Mouse (Mus musculus): Measurements from ENCODE around the gene Scn8a.
A peak's percentile ranks its signal among the peaks of the same experiment; 100 is the strongest.

Scn8a gene

DNA sequence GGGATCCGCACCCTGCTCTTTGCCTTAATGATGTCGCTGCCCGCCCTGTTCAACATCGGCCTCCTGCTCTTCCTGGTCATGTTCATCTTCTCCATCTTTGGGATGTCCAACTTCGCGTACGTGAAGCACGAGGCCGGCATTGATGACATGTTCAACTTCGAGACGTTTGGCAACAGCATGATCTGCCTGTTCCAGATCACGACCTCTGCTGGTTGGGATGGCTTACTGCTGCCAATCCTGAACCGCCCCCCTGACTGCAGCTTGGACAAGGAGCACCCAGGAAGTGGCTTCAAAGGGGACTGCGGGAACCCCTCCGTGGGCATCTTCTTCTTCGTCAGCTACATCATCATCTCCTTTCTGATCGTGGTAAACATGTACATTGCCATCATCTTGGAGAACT, 170.0 kb downstream of the Scn8a start:
- DNase-seq (ENCODE audit: low read depth, low spot score), result no peak

DNA sequence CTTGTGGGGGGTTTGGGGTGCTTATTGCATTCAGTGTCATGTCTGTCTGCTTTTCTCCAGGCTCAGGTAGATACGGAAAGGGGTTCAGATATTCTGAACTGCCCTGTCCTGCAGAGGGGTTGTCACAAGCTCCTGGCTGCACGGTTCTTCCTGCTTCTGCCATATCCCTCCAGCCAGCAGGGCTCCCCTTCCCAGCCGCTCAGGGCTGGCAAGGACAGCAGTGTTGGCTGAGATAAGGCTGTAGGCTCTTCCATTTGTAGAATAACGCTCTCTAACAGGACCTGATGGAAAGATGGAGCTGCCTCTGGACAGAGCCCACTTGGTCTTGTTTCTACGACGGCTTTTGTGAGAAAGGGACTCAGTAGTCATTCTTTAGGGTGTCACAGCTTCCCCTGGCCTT, 172.3 kb downstream of the Scn8a start:
- no peak for DNase-seq (ENCODE audit: low read depth, low spot score)

DNA sequence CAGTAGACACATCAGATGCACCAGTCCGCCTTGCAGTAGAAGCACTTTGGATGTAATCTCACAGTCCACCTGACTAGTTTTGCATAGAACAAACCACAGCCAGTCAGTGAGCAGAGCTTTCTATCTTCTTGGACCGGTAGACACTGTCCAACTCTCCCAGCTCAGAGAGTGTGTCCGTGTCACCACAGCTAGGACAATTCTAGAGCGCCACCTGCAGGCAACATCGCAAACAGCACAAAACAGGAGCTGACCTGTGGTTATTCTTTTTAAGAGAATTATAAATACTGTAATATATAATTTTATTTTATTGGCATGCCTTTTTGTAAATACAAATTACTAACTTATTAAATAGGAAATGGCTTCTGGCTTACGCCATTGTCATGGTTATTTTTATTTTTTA, 173.0 kb downstream of the Scn8a start:
- DNase-seq (ENCODE audit: low read depth, low spot score), result peak; percentile 32

GRCm38 (mm10) chr15:101044531-101044930, 174.9 kb downstream of the Scn8a start:
- no peak for DNase-seq (ENCODE audit: low read depth, low spot score)

GRCm38 (mm10) chr15:101046039-101046526, 176.4 kb downstream of the Scn8a start:
- no peak for DNase-seq (ENCODE audit: low read depth, low spot score)

DNA sequence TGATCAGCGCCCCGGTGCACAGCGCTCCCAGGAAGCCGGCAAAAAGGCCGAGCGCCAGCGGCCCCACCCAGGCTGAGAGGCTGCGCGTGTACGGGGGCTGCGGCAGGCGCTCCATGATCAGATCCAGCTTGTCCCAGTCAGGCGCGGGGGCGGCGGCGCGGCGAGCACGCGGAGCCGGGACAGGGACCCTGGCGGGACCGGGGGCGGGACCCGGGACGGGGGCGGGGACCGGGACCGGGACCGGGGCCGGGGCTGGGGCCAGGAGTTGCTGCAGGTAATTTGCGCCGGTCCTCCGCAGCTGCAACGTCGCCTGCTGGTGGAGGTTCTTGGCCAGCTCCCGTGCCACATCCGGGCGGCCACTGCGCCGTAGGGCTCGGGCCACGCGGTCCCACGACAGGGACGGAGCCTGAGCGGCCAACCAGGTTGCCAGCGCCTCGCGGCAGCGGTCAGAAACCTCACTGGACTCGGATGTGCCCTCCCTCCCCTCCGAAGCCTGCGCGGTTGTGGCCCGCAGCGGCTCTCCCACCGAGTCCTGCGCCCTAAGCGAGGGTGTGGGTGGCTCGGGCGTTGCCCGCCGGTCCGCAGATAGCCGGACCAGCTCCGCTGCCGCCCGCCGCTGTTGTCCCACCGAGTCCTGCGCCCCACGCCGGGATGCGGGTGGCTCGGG, 177.0 kb downstream of the Scn8a start:
- no peak for DNase-seq (ENCODE audit: low read depth, low spot score)

DNA sequence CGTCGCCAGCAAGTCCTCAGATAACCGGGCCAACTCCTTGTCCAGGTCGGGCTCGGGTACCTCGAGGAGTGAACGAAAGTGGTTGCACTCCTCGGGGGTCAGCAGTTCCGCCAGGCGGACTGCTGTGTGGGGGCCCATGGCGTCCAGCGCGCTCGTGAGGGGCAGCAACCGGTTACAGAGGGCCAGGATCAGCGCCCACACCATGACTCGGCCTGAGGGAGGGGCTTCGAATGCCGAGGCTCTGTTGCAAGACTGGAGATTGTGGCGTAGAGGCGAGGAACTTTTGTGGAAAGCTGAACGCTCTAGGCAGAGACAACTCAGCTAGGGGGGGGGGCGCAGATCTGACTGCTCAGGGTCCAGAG, 177.5 kb downstream of the Scn8a start, which contains the start of gene Gm47841:
TSS of gene Gm47841 (minus strand) at position 204 of the 362 bp plus-strand sequence.
- DNase-seq (ENCODE audit: low read depth, low spot score), result no peak

DNA sequence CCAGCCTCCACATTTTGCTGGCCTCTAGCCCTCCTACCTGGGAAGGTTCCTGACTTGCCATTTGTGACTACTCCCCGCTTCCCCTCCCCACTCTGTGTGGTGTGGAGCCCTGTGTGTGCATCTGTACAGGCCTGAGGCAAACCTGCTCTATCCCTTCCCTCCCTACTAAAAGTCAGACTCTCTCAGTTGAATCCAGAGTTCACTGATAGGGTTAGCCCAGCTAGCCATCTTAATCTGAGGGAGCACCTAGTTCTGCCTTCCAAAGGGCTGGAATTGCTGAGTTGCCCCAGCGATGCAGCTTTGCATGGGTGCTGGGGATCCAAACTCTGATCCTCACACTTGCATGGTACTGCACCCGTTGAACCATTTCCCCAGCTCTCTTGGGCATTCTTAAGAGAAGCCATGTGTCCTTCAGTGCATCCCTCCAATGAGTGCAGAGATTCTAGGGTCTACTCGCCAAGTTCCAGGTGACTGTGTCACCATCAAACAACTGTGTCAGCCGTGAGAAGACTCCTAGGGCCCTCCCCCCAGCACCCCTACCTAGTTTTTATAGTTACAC, 178.8 kb downstream of the Scn8a start:
- DNase-seq (ENCODE audit: low read depth, low spot score), result no peak

DNA sequence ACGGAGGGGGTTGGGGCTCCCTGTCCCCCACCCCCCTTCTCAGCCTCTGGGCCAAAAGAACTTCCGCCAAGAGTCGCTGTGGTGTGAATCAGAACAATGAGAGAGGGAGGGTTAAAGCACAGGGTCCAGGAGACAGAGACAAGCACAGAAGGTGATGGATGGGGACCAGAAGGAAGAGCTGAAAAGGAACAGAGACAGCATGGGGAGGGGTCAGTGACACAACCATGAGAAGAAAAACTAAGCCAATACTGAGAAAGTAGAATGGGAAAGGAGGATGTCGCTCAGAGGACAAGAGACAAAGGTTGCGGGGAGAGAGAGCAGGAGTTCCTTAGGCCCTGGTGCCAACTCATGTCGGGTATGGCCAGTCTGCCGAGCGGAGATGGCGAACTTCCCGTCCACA, 182.2 kb downstream of the Scn8a start:
- no peak for DNase-seq (ENCODE audit: low read depth, low spot score)

DNA sequence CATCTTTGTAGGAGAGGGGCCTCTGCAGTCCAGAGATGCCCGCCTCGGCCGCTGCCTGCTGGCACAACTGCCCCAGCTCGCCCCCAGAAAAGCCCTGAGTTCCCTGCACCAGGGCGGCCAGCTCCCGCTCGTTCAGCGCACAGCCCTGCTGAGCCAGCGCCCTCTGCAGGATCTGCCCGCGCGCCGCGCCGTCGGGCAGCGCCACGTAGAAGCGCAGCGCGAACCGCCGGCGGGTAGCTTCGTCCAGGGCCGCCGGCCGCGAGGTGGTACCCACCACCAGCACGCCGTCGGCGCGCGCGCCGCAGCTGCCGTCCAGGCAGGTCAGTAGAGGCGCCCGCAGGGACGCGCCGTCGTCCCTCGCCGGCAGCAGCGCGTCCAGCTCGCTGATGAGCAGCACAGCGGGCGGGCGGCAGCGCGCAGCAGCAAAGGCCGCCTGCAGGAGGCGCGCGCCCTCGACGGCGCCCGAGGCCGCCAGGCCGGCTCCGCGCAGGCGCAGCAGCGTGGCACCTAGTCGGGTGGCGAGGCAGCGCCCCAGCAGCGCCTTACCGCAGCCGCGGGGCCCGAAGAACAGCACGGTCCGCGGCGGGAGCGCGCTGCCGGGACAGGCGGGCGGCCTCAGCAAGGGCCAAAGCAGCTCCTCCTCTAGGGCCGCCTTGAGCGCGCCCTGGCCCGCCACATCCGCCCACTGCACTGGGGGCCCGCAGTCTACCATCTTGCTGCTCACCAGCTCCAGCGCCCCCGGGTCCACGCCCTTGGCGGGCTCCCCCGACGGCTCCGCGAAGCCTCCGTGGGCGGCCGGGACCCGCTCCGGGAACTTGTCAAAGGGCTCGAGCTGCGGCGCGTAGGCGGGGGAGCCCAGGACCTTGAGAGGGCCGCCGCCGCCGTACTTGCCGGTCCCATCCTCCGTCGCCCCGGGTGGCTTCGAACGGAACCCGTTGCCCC, 183.2 kb downstream of the Scn8a start:
- no peak for DNase-seq (ENCODE audit: low read depth, low spot score)

- no peak for DNase-seq (ENCODE audit: low read depth, low spot score)
Observed at GRCm38 (mm10) chr15:101053832-101054459, 184.3 kb downstream of the Scn8a start.

DNA sequence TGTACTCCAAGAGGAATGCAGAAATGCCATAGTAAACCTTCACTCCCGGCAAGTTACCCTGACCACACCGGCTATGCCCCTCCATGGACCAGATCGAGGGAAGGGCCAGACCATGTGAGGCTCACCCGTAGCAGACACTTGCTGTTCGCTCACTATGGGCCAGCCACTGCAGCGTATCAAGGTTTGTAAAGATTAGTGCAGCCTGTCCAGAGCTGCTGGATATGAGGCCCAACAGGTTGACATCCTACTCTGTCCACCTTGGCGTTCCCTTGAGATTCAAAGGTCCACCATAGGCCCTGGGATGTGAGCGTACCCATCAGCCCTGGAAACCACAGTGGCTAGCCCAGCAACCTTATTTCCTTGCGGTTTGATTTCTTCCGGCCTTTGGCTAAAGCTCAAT, 184.9 kb downstream of the Scn8a start:
- DNase-seq (ENCODE audit: low read depth, low spot score), result no peak

DNA sequence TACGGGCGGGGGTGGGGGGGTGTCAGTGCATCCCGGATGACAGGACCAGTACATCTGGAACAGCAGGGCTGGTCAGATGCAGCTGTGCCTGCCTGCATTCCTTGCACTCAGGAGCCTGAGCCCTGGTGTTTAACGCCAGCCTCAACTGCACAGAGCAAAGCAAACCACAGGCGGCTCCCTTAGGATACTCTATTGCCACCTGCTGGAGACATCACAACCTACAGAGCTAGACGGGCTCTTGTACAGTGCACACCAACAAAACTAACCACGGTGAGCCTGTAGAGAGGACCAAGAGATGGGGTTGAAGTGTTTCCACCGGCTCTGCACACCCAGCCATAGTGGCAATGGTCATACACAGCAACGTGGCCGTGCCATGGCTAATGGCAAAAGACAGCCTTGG, 186.6 kb downstream of the Scn8a start:
- peak; percentile 36 for DNase-seq (ENCODE audit: low read depth, low spot score)

GRCm38 (mm10) chr15:101059570-101060279, 190.1 kb downstream of the Scn8a start:
- DNase-seq (ENCODE audit: low read depth, low spot score), result no peak

DNA sequence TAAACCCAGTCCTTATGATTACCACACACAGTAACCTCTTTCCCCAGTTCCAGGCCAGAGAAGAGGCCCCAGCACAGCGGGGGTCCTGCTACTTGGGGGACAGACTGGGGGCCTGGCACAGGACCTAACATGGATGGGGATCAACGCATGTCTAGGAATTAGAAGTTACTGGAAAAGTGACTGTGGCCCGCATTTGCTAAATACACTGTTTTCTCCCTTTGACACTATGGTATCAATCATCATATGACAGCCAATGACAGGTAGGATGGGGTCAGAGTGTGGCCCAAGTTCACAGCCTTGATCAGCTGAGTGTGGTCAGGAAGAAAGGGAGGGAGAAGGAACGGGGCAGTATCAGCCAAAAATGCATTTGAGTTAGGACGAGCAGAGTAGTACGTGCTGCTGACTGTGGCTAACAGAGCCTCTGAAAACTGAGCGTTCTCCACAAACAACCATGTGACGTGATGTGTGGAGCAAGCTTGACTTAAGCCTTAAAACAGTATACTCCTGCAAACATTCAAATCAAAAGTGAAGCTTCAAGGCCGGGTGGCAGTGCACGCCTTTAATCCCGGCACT, 190.7 kb downstream of the Scn8a start:
- DNase-seq (ENCODE audit: low read depth, low spot score), result no peak

GRCm38 (mm10) chr15:101065069-101065468, 195.4 kb downstream of the Scn8a start:
- no peak for DNase-seq (ENCODE audit: low read depth, low spot score)

GRCm38 (mm10) chr15:101066364-101066847, 196.7 kb downstream of the Scn8a start:
- DNase-seq (ENCODE audit: low read depth, low spot score), result no peak

DNA sequence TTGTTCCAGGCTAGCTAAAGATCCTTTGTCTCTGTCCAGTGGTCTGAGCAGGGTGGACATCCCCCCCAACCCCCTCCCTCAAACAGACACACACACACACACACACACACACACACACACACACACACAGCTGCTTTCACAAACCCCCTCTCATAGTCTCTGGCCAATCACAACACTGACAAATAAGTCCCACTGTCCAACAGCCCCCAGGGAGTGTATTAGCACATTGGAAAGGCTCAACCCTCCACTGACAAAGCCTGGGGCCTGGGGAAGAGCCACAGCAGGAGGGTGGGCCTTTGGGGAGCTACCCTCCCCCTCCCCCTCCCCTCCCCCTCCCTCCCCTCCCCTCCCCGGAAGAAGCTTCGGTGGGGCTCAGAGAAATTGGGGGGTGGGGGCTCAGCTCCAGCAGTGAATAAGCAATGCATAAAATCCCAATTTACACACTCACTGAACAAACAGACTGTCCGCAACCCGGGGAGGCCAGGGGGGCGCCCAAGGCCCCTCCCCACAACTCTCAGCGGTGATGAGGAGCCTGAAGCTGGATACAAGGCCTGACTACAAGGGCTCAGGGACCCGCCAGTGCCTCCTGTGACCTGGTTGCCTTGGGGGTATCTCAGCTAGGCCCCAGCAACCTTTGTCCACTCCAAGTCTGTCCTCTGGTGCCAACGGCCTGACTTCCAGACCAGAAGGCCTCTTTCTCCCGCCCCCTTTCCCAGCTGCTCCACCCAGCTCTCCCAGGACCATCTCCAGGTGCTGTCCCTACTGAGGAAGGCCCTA, 197.4 kb downstream of the Scn8a start:
- no peak for DNase-seq (ENCODE audit: low read depth, low spot score)

DNA sequence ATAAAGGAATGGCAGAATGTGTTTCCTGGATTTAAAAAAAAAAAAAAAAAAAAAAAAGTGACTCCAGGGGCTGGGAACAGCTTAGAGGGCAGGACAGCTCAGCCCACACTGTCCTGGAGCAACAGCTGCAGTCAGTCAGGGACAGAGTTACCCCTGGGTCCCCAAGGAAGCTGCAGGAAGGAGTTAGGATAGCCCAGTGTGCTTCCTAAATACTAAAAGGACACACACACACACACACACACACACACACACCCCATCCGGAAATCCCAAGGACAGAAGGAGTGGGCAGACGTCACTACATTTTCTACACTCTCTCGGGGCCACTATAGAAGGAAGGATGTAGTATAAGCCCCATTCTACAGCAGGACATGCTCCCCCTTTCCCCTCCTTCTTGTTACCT, 198.4 kb downstream of the Scn8a start:
- DNase-seq (ENCODE audit: low read depth, low spot score), result no peak

DNA sequence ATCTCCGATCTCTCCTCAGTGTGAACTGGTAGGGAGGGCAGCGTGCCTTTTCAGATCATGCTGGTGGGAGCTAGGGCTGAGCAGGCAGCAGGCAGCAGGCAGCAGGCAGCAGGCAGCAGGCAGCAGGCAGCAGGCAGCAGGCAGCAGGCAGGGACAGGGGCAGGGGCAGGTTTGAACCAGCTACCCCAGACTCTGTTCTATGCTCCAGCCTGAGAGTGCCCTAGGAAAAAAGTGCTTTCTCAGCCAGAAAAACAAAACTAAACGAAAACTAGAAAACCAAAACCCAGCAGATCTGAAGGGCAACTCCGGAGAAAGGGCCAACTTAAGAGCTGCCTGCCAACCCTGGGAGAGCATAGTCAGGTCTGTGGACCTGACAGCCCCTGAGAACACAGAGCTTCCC, 199.0 kb downstream of the Scn8a start:
- DNase-seq (ENCODE audit: low read depth, low spot score), result no peak
